Mouse (Mus musculus) neural tube, embryonic 13.5 days (tissue): ENCODE results near the gene Gcc2. TPM values are rescaled to one million over a fixed set of nuclear protein-coding genes. Genes with fewer than 3 reads are reported as not detected.
A peak's percentile ranks its signal among the peaks of the same experiment; 100 is the strongest.

Experiments
- ATAC-seq: fragments of 200-750 bp; cut with Nextera tagmentation; 2 replicates; pipeline ENCODE4 v1.8.0; 2017; ENCODE audit warnings: low read depth, mild to moderate bottlenecking, moderate TSS enrichment, moderate library complexity
- H3K27ac ChIP-seq: fragments of 300-500 bp; sonication (generic); replicated peaks from 2 replicates; pipeline ENCODE4 v1.5.1; 2015; ENCODE audit warnings: moderate library complexity, mild to moderate bottlenecking, inconsistent platforms
- H3K27me3 ChIP-seq: fragments of 300-500 bp; sonication (generic); 2 replicates; pipeline ENCODE4 v1.6.1; 2015; ENCODE audit warnings: mild to moderate bottlenecking, inconsistent platforms
- H3K36me3 ChIP-seq: fragments of 300-500 bp; sonication (generic); 2 replicates; pipeline ENCODE4 v1.6.1; 2015; ENCODE audit warnings: mild to moderate bottlenecking, inconsistent platforms
- H3K4me1 ChIP-seq: fragments of 300-500 bp; sonication (generic); replicated peaks from 2 replicates; pipeline ENCODE4 v1.6.1; 2015; ENCODE audit warnings: inconsistent platforms
- H3K4me2 ChIP-seq: fragments of 300-500 bp; sonication (generic); 2 replicates; pipeline ENCODE4 v1.6.1; 2015; ENCODE audit warnings: inconsistent platforms, mild to moderate bottlenecking, moderate library complexity
- H3K4me3 ChIP-seq: fragments of 300-500 bp; sonication (generic); 2 replicates; pipeline ENCODE4 v1.5.1; 2015; ENCODE audit warnings: mild to moderate bottlenecking, inconsistent platforms
- H3K9ac ChIP-seq: fragments of 300-500 bp; sonication (generic); 2 replicates; pipeline ENCODE4 v1.6.1; 2015; ENCODE audit warnings: moderate library complexity, mild to moderate bottlenecking, inconsistent platforms
- H3K9me3 ChIP-seq: fragments of 300-500 bp; sonication (generic); 2 replicates; pipeline ENCODE4 v1.6.1; 2016; ENCODE audit warnings: inconsistent platforms
- WGBS: fragments of 180-500 bp; shearing (Covaris S2); methylation state at CpG from one replicate; pipeline ENCODE4 v1.1.7; 2015; 5-methylcytosine and 5-hydroxymethylcytosine counted together
- polyA plus RNA-seq: library from polyadenylated mRNA; unstranded; fragments of >200 nt; fragmentation: Nextera tagmentation; extraction: Ambion mirVana; gene quantifications from 2 replicates; pipeline ENCODE4 v1.2.1, GENCODE M21; 2015

Gcc2 gene
- polyA plus RNA-seq, result 85.1 and 85.3 TPM in 2 replicates

GRCm38 (mm10) chr10:58255213-58255892, at the start of gene Gcc2:
Gcc2 (plus strand) TSS chr10:58255497.
- Histone ChIP-seq H3K4me1 (peaks cover 15% of the 10 kb centered on the region), H3K27me3 (no peaks in the 10 kb centered on the region), H3K36me3 (peaks cover 24% of the 10 kb centered on the region), H3K4me2 (peak within 1 kb of the TSS; percentile 64), H3K9me3 (no peaks in the 10 kb centered on the region), H3K27ac (peak within 1 kb of the TSS; percentile 82), H3K4me3 (peak within 1 kb of the TSS; percentile 86), H3K9ac (peak within 1 kb of the TSS; percentile 81)
- under 1% methylated on average over 58 of the region's 58 CpGs for WGBS
- ATAC-seq, result peak; percentile 100

DNA sequence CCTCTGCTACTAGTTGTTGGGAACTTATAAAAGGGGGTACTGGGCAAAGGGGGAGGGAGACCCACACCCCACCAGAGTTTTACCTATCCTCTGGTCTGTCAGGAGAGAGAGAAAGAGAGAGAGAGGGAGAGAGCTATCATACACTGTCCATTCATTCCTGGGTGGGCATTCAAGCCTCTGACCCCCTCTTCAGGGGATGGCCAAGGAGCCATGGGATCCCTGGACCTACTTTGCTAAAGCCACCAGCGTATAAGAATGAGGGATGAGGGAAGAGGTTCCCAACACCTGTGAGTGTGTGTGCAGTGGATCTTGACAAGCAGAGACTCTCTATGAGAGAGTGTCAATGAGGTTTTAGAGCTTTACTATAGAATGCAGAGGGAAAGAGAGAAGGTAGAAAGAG, 49.3 kb upstream of the Gcc2 start:
- no peak for ATAC-seq
- Histone ChIP-seq H3K9me3 (peaks cover 10% of the 10 kb centered on the region; the same call in 1 of the 2 replicates), H3K27ac (no peak overlapping the region), H3K4me1 (no peaks in the 10 kb centered on the region), H3K27me3 (no peaks in the 10 kb centered on the region), H3K4me2 (no peak overlapping the region), H3K36me3 (no peaks in the 10 kb centered on the region), H3K9ac (no peak overlapping the region), H3K4me3 (no peak overlapping the region)
- 43% methylated on average over 1 of the region's 1 CpGs for WGBS

DNA sequence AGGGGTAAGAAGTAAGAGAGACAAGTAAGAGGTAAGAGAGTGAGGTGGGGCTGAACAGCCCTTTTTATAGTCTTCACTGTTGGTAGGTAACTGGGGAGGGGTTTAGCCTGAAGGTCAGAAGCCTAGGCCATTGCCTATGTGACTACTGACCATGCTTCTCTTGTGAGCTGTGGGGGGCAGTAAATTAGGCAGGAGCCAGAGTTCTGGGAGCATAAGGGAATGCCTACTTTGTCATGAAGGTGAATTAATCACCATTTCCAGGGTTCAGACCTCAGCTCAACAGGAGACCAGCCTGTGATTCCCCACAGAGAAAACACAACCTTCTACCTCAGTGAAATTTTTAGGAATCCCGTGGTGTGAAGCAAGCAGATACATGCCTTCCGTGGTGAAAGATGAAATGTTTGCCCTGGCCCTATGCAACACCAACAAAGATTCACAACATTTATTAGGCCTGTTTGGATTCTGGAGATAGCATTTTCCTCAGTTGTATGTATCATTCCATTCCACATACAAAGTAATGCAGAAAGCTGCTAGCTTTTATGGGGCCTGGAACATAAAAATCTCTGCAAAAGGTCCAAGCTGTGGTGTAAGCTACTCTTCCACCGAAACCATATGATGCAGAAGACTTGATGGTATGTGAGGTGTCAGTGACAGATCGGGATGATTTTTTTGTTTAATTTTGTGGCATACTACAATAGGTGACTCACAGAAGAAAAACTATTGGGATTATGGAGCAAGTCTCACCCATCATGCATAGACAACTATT, 48.5 kb upstream of the Gcc2 start:
- Histone ChIP-seq H3K27me3 (no peaks in the 10 kb centered on the region), H3K36me3 (no peaks in the 10 kb centered on the region), H3K4me3 (no peak overlapping the region), H3K9me3 (peaks cover 10% of the 10 kb centered on the region; the same call in 1 of the 2 replicates), H3K4me1 (no peaks in the 10 kb centered on the region), H3K4me2 (no peak overlapping the region), H3K9ac (no peak overlapping the region), H3K27ac (no peak overlapping the region)
- no peak for ATAC-seq
- WGBS, result 90% methylated on average over 4 of the region's 4 CpGs

- Histone ChIP-seq H3K4me2 (no peak overlapping the region), H3K4me3 (no peak overlapping the region), H3K9me3 (peaks cover 10% of the 10 kb centered on the region; the same call in 1 of the 2 replicates), H3K36me3 (no peaks in the 10 kb centered on the region), H3K27ac (no peak overlapping the region), H3K27me3 (no peaks in the 10 kb centered on the region), H3K9ac (no peak overlapping the region), H3K4me1 (no peaks in the 10 kb centered on the region)
- no peak for ATAC-seq
- WGBS, result 81% methylated on average over 2 of the region's 2 CpGs
Measured at GRCm38 (mm10) chr10:58209710-58210467, 45.4 kb upstream of the Gcc2 start.

GRCm38 (mm10) chr10:58210514-58210913, 44.8 kb upstream of the Gcc2 start:
- WGBS, result 67% methylated on average over 1 of the region's 1 CpGs
- no peaks in the 10 kb centered on the region for H3K4me1 ChIP-seq
- no peak for ATAC-seq
- H3K27ac ChIP-seq, result no peak overlapping the region
- H3K27me3 ChIP-seq, result no peaks in the 10 kb centered on the region
- no peaks in the 10 kb centered on the region for H3K36me3 ChIP-seq
- H3K9me3 ChIP-seq, result peaks cover 10% of the 10 kb centered on the region; the same call in 1 of the 2 replicates
- no peak overlapping the region for H3K4me2 ChIP-seq
- H3K4me3 ChIP-seq, result no peak overlapping the region
- no peak overlapping the region for H3K9ac ChIP-seq

DNA sequence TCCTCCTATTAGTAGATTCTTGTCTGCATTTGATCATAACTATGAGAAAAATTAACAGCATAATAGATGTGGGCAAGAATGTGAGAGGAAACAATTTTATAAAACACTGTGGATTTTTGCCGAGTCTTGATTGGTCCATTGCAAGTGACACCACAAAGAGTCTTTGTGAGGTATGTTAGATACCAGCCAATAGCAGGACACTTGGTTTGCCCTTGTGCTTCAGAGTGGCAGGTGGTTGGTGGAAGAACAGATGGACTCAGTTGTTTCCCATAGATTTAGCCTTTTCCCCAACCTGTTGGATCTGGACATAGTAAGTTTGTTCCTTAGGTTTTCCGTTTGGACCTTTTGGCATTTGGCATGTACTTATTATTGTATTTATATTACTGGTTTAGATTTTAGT, 44.1 kb upstream of the Gcc2 start:
- peaks cover 5% of the 10 kb centered on the region; the same call in 1 of the 2 replicates for H3K9me3 ChIP-seq
- no peaks in the 10 kb centered on the region for H3K36me3 ChIP-seq
- H3K4me1 ChIP-seq, result no peaks in the 10 kb centered on the region
- 95% methylated on average over 2 of the region's 2 CpGs for WGBS
- no peak overlapping the region for H3K27ac ChIP-seq
- H3K4me2 ChIP-seq, result no peak overlapping the region
- H3K9ac ChIP-seq, result no peak overlapping the region
- no peak for ATAC-seq
- H3K27me3 ChIP-seq, result no peaks in the 10 kb centered on the region
- no peak overlapping the region for H3K4me3 ChIP-seq

DNA sequence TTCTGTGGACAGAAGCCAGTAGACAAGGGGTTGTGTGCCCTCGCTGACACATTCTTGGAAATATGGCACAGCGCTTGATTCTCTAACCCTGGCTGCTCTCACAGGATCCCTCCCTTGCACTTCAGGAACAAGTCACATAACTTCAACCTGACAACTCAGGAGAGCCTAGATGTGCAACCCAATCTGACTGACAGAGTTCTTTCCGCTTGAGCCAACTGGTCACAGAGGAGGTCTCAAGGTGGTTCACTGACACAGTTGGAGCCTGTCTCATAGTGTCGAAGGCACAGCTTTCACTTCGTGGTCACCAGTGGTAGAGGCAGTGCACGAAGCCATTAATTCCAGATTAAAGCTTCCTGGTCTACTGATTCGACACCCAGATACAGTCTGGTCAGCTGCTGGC, 43.1 kb upstream of the Gcc2 start:
- no peak overlapping the region for H3K9ac ChIP-seq
- WGBS, result 79% methylated on average over 7 of the region's 7 CpGs
- no peak overlapping the region for H3K4me3 ChIP-seq
- no peaks in the 10 kb centered on the region for H3K27me3 ChIP-seq
- no peaks in the 10 kb centered on the region for H3K4me1 ChIP-seq
- H3K4me2 ChIP-seq, result no peak overlapping the region
- H3K9me3 ChIP-seq, result 0 out of 2 replicates have a peak, but pooled peaks cover 2% of the 10 kb centered on the region
- H3K36me3 ChIP-seq, result no peaks in the 10 kb centered on the region
- no peak overlapping the region for H3K27ac ChIP-seq
- no peak for ATAC-seq

- no peak for ATAC-seq
- no peaks in the 10 kb centered on the region for H3K4me1 ChIP-seq
- no peak overlapping the region for H3K4me2 ChIP-seq
- no peak overlapping the region for H3K4me3 ChIP-seq
- H3K27ac ChIP-seq, result no peak overlapping the region
- no peak overlapping the region for H3K9ac ChIP-seq
- 0 out of 2 replicates have a peak, but pooled peaks cover 2% of the 10 kb centered on the region for H3K9me3 ChIP-seq
- H3K27me3 ChIP-seq, result no peaks in the 10 kb centered on the region
- H3K36me3 ChIP-seq, result no peaks in the 10 kb centered on the region
Measured at GRCm38 (mm10) chr10:58214497-58214896, 40.8 kb upstream of the Gcc2 start.

DNA sequence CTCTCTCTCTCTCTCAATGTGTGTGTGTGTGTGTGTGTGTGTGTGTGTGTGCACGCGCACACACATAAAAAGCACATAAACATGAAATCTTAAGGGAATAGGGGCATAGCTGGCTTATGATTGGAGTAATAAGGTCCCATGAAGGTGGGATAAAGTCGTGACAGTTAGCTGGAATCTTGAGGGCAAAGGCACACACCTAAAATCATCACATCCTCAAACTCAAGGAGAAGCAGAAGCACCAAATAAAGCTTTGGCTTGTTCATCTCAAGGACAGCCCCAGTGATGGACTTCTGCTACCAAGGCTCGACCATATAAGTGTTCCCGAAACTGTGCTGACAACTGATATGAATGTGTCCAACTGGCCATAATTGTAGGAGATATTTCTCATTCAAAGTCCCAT, 40.4 kb upstream of the Gcc2 start:
- no peak overlapping the region for H3K4me3 ChIP-seq
- H3K36me3 ChIP-seq, result no peaks in the 10 kb centered on the region
- 0 out of 2 replicates have a peak, but pooled peaks cover 2% of the 10 kb centered on the region for H3K9me3 ChIP-seq
- ATAC-seq, result no peak
- no peaks in the 10 kb centered on the region for H3K4me1 ChIP-seq
- H3K4me2 ChIP-seq, result no peak overlapping the region
- no peak overlapping the region for H3K9ac ChIP-seq
- H3K27me3 ChIP-seq, result no peaks in the 10 kb centered on the region
- no peak overlapping the region for H3K27ac ChIP-seq
- WGBS, result 77% methylated on average over 5 of the region's 5 CpGs

DNA sequence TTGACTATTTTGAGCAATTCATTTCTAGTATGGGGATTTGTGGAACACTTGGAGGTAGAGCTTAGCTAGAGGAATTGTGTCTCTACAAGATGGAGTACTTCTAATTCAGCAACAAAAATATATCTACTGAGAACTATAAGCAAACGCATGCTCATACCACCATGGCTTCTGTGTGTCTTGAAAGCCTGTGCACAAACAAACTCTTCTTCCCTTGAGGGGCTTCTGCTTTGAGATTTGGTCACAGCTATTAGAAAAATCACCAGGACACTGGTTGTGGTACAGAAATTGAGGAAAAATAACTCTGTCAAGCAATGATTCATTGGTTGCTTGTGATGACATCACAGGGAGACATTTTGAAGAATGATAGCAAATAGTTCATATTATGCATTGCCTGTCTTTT, 39.9 kb upstream of the Gcc2 start:
- 85% methylated on average over 1 of the region's 1 CpGs for WGBS
- ATAC-seq, result no peak
- no peaks in the 10 kb centered on the region for H3K4me1 ChIP-seq

GRCm38 (mm10) chr10:58217366-58217765, 37.9 kb upstream of the Gcc2 start:
- Histone ChIP-seq H3K27me3 (no peaks in the 10 kb centered on the region), H3K36me3 (no peaks in the 10 kb centered on the region), H3K9me3 (0 out of 2 replicates have a peak, but pooled peaks cover 3% of the 10 kb centered on the region), H3K4me1 (no peaks in the 10 kb centered on the region), H3K27ac (no peak overlapping the region), H3K9ac (no peak overlapping the region), H3K4me2 (no peak overlapping the region), H3K4me3 (no peak overlapping the region)
- ATAC-seq, result no peak
- 88% methylated on average over 3 of the region's 3 CpGs for WGBS

More for the DNA sequence above, 39.9 kb upstream of the Gcc2 start:
- Histone ChIP-seq H3K4me2 (no peak overlapping the region), H3K36me3 (no peaks in the 10 kb centered on the region), H3K27ac (no peak overlapping the region), H3K4me3 (no peak overlapping the region), H3K27me3 (no peaks in the 10 kb centered on the region), H3K9me3 (no peaks in the 10 kb centered on the region), H3K9ac (no peak overlapping the region)

- H3K9me3 ChIP-seq, result 0 out of 2 replicates have a peak, but pooled peaks cover 3% of the 10 kb centered on the region
- no peak overlapping the region for H3K4me3 ChIP-seq
- H3K9ac ChIP-seq, result no peak overlapping the region
- H3K4me2 ChIP-seq, result no peak overlapping the region
- no peaks in the 10 kb centered on the region for H3K36me3 ChIP-seq
- H3K27ac ChIP-seq, result no peak overlapping the region
- WGBS, result 81% methylated on average over 6 of the region's 6 CpGs
- H3K4me1 ChIP-seq, result no peaks in the 10 kb centered on the region
- no peak for ATAC-seq
- no peaks in the 10 kb centered on the region for H3K27me3 ChIP-seq
Measured at GRCm38 (mm10) chr10:58220726-58221125, 34.6 kb upstream of the Gcc2 start.
